Mouse (Mus musculus) cerebellum, adult (tissue): Measurements from ENCODE around the gene Wdfy3.
"Not testable (repeated sequence)": the region's sequence is repeated elsewhere in the genome, so short reads cannot be mapped to it uniquely, and the experiment has no call there.

Experiments
- ATAC-seq: cut with Nextera tagmentation; 2 replicates; pipeline ENCODE4 v1.9.2; 2017; ENCODE audit warnings: mild to moderate bottlenecking, moderate library complexity, mixed read lengths; ENCODE audit not compliant: insufficient number of reproducible peaks, low FRiP score, low TSS enrichment

Wdfy3 gene

GRCm38 (mm10) chr5:102069767-102070413 lies at the start of gene Wdfy3:
Gene Wdfy3, minus strand, starts transcription at chr5:102069921.
- ATAC-seq = peak; percentile 88

GRCm38 (mm10) chr5:102113009-102113408 lies 43.3 kb upstream of the Wdfy3 start:
- ATAC-seq = no peak

GRCm38 (mm10) chr5:102112034-102112433 lies 42.3 kb upstream of the Wdfy3 start:
- ATAC-seq = no peak

- ATAC-seq = no peak
Measured at GRCm38 (mm10) chr5:102110031-102110430, 40.3 kb upstream of the Wdfy3 start.

GRCm38 (mm10) chr5:102105919-102106318 lies 36.2 kb upstream of the Wdfy3 start:
- ATAC-seq = peak; percentile 82

- ATAC-seq = not testable (repeated sequence)
Measured at GRCm38 (mm10) chr5:102101815-102102214, 32.1 kb upstream of the Wdfy3 start.

- no peak for ATAC-seq
Measured at GRCm38 (mm10) chr5:102100246-102101241, 30.8 kb upstream of the Wdfy3 start.

GRCm38 (mm10) chr5:102095576-102095975 lies 25.9 kb upstream of the Wdfy3 start:
- ATAC-seq = no peak

- ATAC-seq = no peak
Measured at GRCm38 (mm10) chr5:102090686-102091085, 21.0 kb upstream of the Wdfy3 start.

GRCm38 (mm10) chr5:102084737-102085705 lies 15.3 kb upstream of the Wdfy3 start:
- ATAC-seq = no peak

- ATAC-seq = no peak
Measured at GRCm38 (mm10) chr5:102074086-102074485, 4.4 kb upstream of the Wdfy3 start.

- ATAC-seq = no peak
Measured at GRCm38 (mm10) chr5:102072057-102072456, 2.3 kb upstream of the Wdfy3 start.

- no peak for ATAC-seq
Measured at GRCm38 (mm10) chr5:102071241-102071640, 1.5 kb upstream of the Wdfy3 start.

- ATAC-seq = no peak
Measured at GRCm38 (mm10) chr5:102070788-102071187, 1.1 kb upstream of the Wdfy3 start.

- no peak for ATAC-seq
Measured at GRCm38 (mm10) chr5:102070414-102070768, 670 bp upstream of the Wdfy3 start.

- ATAC-seq = peak; percentile 50
Measured at GRCm38 (mm10) chr5:102069051-102069766, 512 bp downstream of the Wdfy3 start.

GRCm38 (mm10) chr5:102066458-102066857 lies 3.3 kb downstream of the Wdfy3 start:
- ATAC-seq = no peak

GRCm38 (mm10) chr5:102063013-102063752 lies 6.5 kb downstream of the Wdfy3 start:
- no peak for ATAC-seq

GRCm38 (mm10) chr5:102061816-102062215 lies 7.9 kb downstream of the Wdfy3 start:
- ATAC-seq = no peak
